Mouse (Mus musculus): Measurements from ENCODE around the gene Tmem150a.

DNA sequence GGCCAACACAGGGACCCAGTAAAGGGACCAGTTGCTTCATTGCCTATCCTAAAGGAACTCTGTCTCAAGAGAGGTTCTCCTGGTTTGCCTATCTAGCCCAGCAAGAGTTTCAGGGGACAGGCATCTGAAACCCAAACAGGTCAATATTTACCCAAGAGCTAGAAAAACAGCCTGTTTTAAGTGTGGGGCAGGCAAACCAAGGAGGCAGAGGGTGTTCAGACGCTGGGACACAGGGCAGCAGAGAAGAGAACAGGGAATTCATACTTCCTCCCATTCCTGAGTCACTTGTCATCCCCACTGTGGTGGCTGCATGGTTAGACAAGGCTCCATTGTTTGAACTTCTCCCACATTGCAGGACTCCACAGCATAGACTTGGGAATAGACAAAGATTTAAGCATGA, 16.3 kb downstream of the Tmem150a start:
- TF ChIP-seq POLR2A (IDR thresholded peaks at IDR 0.05; ENCODE audit: extremely low read depth, insufficient read depth, low read length) (no peak), CTCF (IDR thresholded peaks at IDR 0.05; ENCODE audit: low read depth, low read length) (no peak)
